Mouse (Mus musculus) brain, adult 2 months (tissue): ENCODE results near the gene Cd44.

Experiments
- DNase-seq: peaks from one replicate; pipeline ENCODE4 v3.0.0; 2011; ENCODE audit warnings: low read depth, low spot score

Gene Cd44

GRCm38 (mm10) chr2:102820790-102821189, 80.7 kb downstream of the Cd44 start:
- no peak for DNase-seq

GRCm38 (mm10) chr2:102820225-102820711, 81.2 kb downstream of the Cd44 start:
- peak; percentile 26 for DNase-seq

GRCm38 (mm10) chr2:102815289-102815809, 86.1 kb downstream of the Cd44 start:
- DNase-seq = no peak

GRCm38 (mm10) chr2:102812756-102813155, 88.7 kb downstream of the Cd44 start:
- no peak for DNase-seq

GRCm38 (mm10) chr2:102809436-102809835, 92.0 kb downstream of the Cd44 start:
- DNase-seq = no peak

GRCm38 (mm10) chr2:102807633-102808032, 93.8 kb downstream of the Cd44 start:
- DNase-seq = peak; percentile 31

- DNase-seq = no peak
Observed at GRCm38 (mm10) chr2:102805761-102806496, 95.5 kb downstream of the Cd44 start.

GRCm38 (mm10) chr2:102805283-102805682, 96.2 kb downstream of the Cd44 start:
- DNase-seq = no peak

- peak; percentile 77 for DNase-seq
Observed at GRCm38 (mm10) chr2:102804109-102804508, 97.4 kb downstream of the Cd44 start.

- no peak for DNase-seq
Observed at GRCm38 (mm10) chr2:102801899-102802298, 99.6 kb downstream of the Cd44 start.

GRCm38 (mm10) chr2:102798149-102798548, 103.3 kb downstream of the Cd44 start:
- DNase-seq = no peak

GRCm38 (mm10) chr2:102795034-102795433, 106.4 kb downstream of the Cd44 start:
- no peak for DNase-seq

- no peak for DNase-seq
Observed at GRCm38 (mm10) chr2:102792804-102793203, 108.7 kb downstream of the Cd44 start.

- DNase-seq = no peak
Observed at GRCm38 (mm10) chr2:102791641-102792040, 109.8 kb downstream of the Cd44 start.

GRCm38 (mm10) chr2:102785696-102786095, 115.8 kb downstream of the Cd44 start:
- DNase-seq = no peak

- DNase-seq = peak; percentile 60
Observed at GRCm38 (mm10) chr2:102782751-102783150, 118.7 kb downstream of the Cd44 start.

GRCm38 (mm10) chr2:102778208-102778607, 123.3 kb downstream of the Cd44 start:
- no peak for DNase-seq

GRCm38 (mm10) chr2:102775561-102775960, 125.9 kb downstream of the Cd44 start:
- DNase-seq = no peak

GRCm38 (mm10) chr2:102774700-102775099, 126.8 kb downstream of the Cd44 start:
- DNase-seq = no peak

- DNase-seq = peak; percentile 65
Observed at GRCm38 (mm10) chr2:102772276-102772675, 129.2 kb downstream of the Cd44 start.

GRCm38 (mm10) chr2:102771304-102771703, 130.2 kb downstream of the Cd44 start:
- peak; percentile 57 for DNase-seq

- no peak for DNase-seq
Observed at GRCm38 (mm10) chr2:102768267-102768666, 133.2 kb downstream of the Cd44 start.
